Mouse (Mus musculus) liver, adult 2 months (tissue): ENCODE results near the gene Fcor.

ENCODE experiments used
- CTCF ChIP-seq: fragments of 200-500 bp; IDR thresholded peaks from 2 replicates; pipeline ENCODE4 v1.5.1; 2011; ENCODE audit warnings: low read depth, low read length, control low read depth
- POLR2A ChIP-seq: fragments of 200-500 bp; IDR thresholded peaks from 2 replicates; pipeline ENCODE4 v1.6.1; 2011; ENCODE audit warnings: low read length, control low read depth; ENCODE audit not compliant: insufficient read depth; ENCODE audit errors: extremely low read depth

- no peak for TF ChIP-seq POLR2A
- TF ChIP-seq CTCF: no peak
Measured at GRCm38 (mm10) chr8:3711646-3712045, 39.5 kb upstream of the Fcor start.
